Mouse (Mus musculus) hindbrain, embryonic 16.5 days (tissue): Measurements from ENCODE around the gene Apex2. TPM values are rescaled to one million over a fixed set of nuclear protein-coding genes. Genes with fewer than 3 reads are reported as not detected.
"Not testable (repeated sequence)": the region's sequence is repeated elsewhere in the genome, so short reads cannot be mapped to it uniquely, and the experiment has no call there.

Experiments used
- ATAC-seq: fragments of 200-750 bp; cut with Nextera tagmentation; 2 replicates; pipeline ENCODE4 v1.8.0; 2017; ENCODE audit warnings: moderate TSS enrichment, moderate library complexity
- H3K27ac ChIP-seq: fragments of 300-500 bp; sonication (generic); 2 replicates; pipeline ENCODE4 v1.5.1; 2014; ENCODE audit warnings: low read depth, mild to moderate bottlenecking, control low read depth, low read length, moderate library complexity
- H3K27me3 ChIP-seq: fragments of 300-500 bp; sonication (generic); replicated peaks from 2 replicates; pipeline ENCODE4 v1.6.1; 2014; ENCODE audit warnings: low read length; ENCODE audit not compliant: control insufficient read depth, insufficient read depth
- H3K36me3 ChIP-seq: fragments of 300-500 bp; sonication (generic); 2 replicates; pipeline ENCODE4 v1.6.1; 2014; ENCODE audit warnings: mild to moderate bottlenecking, low read length, moderate library complexity, mixed read lengths; ENCODE audit not compliant: control insufficient read depth, insufficient read depth
- H3K4me1 ChIP-seq: fragments of 300-500 bp; sonication (generic); 2 replicates; pipeline ENCODE4 v1.6.1; 2014; ENCODE audit warnings: low read depth, low read length; ENCODE audit not compliant: control insufficient read depth, insufficient read depth
- H3K4me2 ChIP-seq: fragments of 300-500 bp; sonication (generic); 2 replicates; pipeline ENCODE4 v1.6.1; 2014; ENCODE audit warnings: mild to moderate bottlenecking, low read length, control low read depth, moderate library complexity
- H3K4me3 ChIP-seq: fragments of 300-500 bp; sonication (generic); 2 replicates; pipeline ENCODE4 v1.5.1; 2014; ENCODE audit warnings: mild to moderate bottlenecking, low read length, control low read depth, moderate library complexity
- H3K9ac ChIP-seq: fragments of 300-500 bp; sonication (generic); 2 replicates; pipeline ENCODE4 v1.6.1; 2014; ENCODE audit warnings: low read depth, mild to moderate bottlenecking, control low read depth, low read length, moderate library complexity
- H3K9me3 ChIP-seq: fragments of 300-500 bp; sonication (generic); 2 replicates; pipeline ENCODE4 v1.6.1; 2014; ENCODE audit warnings: mild to moderate bottlenecking, low read length, moderate library complexity; ENCODE audit not compliant: control insufficient read depth
- WGBS: fragments of 180-500 bp; shearing (Covaris S2); extraction: QIAGEN DNeasy Blood & Tissue Kit; methylation state at CpG from one replicate; pipeline ENCODE4 v1.1.7; 2014; 5-methylcytosine and 5-hydroxymethylcytosine counted together
- polyA plus RNA-seq: library from polyadenylated mRNA; unstranded; fragments of >200 nt; fragmentation: Nextera tagmentation; extraction: Ambion mirVana; gene quantifications from 2 replicates; pipeline ENCODE4 v1.2.1, GENCODE M21; 2015

Apex2 gene
- polyA plus RNA-seq, 1 experiment from 2014 or later = 14.8 TPM

DNA sequence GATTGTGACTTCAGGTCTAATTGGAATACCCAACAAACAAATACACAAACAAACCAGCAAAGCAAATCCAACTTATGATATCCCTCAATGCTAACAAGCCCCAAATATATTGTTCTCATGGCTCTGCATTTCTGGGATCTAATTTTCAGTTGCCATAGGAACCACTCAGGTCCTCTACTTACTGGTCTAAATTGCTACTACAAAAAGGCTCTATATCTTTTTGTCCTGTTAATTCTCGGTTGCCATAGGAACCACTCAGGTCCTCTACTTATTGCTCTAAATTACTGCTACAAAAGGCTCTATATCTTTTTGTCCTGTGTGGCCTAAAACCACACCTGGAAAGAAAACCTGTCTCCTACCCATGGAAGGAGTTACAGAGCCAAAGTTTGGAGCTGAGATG, 75.5 kb downstream of the Apex2 start:
- Histone ChIP-seq H3K27me3 (no peaks in the 10 kb centered on the region), H3K4me1 (no peaks in the 10 kb centered on the region), H3K36me3 (no peaks in the 10 kb centered on the region), H3K4me2 (no peak overlapping the region), H3K4me3 (no peak overlapping the region), H3K9ac (no peak overlapping the region), H3K9me3 (no peaks in the 10 kb centered on the region), H3K27ac (no peak overlapping the region)
- WGBS = 79% methylated on average over 1 of the region's 1 CpGs
- ATAC-seq = no peak

DNA sequence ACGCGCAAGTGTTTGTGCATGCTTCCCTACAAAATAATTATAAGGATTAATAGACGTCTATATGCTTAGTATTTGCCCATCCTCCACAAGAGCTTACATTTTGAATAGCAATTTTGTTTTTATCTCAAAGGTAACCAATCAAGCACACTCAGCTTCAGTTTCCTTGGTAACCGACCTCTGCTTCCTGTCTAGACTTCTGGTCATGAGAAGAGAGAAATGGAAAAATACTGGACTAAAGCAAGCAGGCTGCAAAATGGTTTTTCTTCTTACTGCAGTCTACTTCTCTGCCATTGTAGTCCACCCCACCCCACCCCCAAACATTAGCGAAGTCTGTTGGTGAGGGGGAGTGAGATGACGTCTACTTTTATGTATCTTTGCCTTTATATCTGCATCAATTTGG, 78.4 kb downstream of the Apex2 start:
- no peak overlapping the region for H3K27ac ChIP-seq
- no peaks in the 10 kb centered on the region for H3K36me3 ChIP-seq
- WGBS = 69% methylated on average over 6 of the region's 6 CpGs

DNA sequence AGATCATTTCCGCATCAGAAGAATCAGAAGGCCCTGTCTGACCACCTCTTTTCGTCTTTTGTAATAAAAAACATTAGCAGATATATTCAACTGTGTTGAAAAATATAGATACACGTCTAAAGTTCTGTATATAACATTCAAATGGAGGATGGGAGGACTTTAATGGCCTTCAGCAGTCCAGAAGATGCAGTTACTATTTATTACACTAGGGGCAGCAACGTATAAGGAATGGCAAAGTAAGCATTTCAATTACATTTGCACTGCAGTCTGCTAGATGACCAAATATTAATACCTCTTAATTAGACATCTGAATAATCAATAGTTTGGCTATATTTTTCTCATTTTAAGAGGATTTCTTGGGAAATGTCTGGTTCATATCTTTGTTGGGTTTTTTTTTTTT, 79.0 kb downstream of the Apex2 start:
- Histone ChIP-seq H3K36me3 (no peaks in the 10 kb centered on the region), H3K4me1 (no peaks in the 10 kb centered on the region), H3K4me3 (no peak overlapping the region), H3K27ac (no peak overlapping the region), H3K9me3 (no peaks in the 10 kb centered on the region), H3K27me3 (no peaks in the 10 kb centered on the region), H3K4me2 (no peak overlapping the region), H3K9ac (no peak overlapping the region)
- 53% methylated on average over 4 of the region's 4 CpGs for WGBS
- no peak for ATAC-seq

More for the DNA sequence above, 78.4 kb downstream of the Apex2 start:
- H3K4me3 ChIP-seq = no peak overlapping the region
- H3K4me1 ChIP-seq = no peaks in the 10 kb centered on the region
- no peak overlapping the region for H3K4me2 ChIP-seq
- ATAC-seq = peak; percentile 41
- no peaks in the 10 kb centered on the region for H3K9me3 ChIP-seq
- no peak overlapping the region for H3K9ac ChIP-seq
- H3K27me3 ChIP-seq = no peaks in the 10 kb centered on the region

DNA sequence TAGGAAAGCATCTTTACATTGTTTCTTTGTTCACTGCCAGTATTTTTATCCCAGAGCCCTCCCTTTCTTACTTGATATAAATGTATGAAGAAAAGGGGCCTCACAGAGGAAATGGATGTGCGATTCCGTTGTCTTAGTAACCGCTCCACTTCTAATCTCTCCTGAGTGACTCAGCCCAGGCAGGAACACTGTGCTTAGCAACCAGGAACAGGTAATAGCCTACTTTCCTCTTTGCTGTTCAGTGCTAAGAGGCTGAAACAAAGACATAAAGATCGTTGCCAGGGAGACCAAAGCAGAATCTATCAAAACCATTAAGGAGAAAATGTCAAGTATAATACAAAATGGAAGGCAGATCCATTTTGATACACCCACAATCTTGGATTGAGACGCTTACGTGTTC, 81.0 kb downstream of the Apex2 start:
- peak; percentile 91 for ATAC-seq
- Histone ChIP-seq H3K27ac (peak overlapping the region; percentile 51), H3K4me1 (no peaks in the 10 kb centered on the region), H3K4me2 (no peak overlapping the region), H3K9ac (no peak overlapping the region), H3K9me3 (no peaks in the 10 kb centered on the region), H3K27me3 (no peaks in the 10 kb centered on the region), H3K4me3 (no peak overlapping the region), H3K36me3 (no peaks in the 10 kb centered on the region)
- WGBS = 69% methylated on average over 6 of the region's 6 CpGs

DNA sequence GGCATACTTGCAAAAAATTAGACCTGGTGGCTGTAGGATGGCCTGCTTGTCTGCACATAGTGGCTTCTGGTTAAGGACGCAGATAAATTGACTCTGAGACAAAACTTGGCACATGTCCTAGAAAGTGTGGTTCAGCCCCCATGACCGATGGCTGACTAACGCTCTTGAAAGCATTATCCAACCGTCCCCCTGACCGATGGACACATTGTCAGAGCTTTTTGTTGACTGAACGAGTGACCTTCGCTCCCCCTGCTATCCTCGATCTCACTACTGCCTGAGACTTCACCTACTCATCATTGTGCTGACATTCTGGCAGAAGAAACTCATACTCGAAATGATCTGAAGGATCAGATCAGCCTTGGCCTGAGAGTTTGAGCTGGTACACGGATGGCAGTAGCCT, 101.9 kb downstream of the Apex2 start:
- ATAC-seq, H3K4me3 ChIP-seq, H3K4me2 ChIP-seq, H3K9me3 ChIP-seq, H3K27ac ChIP-seq, H3K9ac ChIP-seq, H3K36me3 ChIP-seq, H3K27me3 ChIP-seq, H3K4me1 ChIP-seq: not testable (repeated sequence)
- whole genome bisulfite sequencing = 63% methylated on average over 1 of the region's 10 CpGs

DNA sequence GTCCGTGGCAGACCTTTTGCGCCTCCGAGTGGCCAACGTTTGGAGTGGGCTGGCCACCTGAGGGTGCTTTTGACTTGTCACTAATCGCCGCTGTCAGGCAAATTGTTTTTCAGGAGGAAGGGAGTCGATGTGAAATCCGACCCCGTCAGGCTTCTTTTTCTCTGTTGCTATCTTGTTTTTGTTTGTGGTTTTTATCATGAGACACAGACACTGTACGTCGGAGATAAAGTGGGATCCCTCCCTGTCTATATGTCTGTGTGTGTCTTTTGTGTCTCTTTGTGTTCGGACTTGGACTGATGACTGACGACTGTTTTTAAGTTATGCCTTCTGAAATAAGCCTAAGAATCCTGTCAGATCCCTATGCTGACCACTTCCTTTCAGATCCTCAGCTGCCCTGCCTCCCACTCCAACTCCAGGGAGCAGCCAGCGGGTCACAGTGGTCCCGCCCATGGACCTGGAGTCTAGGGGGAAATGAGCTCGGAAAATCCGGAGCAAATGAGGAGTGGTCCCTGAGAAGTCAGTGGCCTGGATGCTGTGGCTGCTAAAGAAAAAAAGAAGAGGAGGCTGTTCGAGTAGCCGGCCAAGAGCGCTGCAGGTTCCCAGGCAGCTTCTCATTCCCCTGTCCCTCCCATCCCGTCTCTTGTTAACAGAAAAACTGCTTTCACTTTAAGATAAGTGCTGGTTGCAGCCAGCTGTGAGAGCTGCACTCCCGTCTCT, 103.2 kb downstream of the Apex2 start:
- not testable (repeated sequence) for H3K27me3 ChIP-seq
- WGBS = 35% methylated on average over 3 of the region's 22 CpGs

DNA sequence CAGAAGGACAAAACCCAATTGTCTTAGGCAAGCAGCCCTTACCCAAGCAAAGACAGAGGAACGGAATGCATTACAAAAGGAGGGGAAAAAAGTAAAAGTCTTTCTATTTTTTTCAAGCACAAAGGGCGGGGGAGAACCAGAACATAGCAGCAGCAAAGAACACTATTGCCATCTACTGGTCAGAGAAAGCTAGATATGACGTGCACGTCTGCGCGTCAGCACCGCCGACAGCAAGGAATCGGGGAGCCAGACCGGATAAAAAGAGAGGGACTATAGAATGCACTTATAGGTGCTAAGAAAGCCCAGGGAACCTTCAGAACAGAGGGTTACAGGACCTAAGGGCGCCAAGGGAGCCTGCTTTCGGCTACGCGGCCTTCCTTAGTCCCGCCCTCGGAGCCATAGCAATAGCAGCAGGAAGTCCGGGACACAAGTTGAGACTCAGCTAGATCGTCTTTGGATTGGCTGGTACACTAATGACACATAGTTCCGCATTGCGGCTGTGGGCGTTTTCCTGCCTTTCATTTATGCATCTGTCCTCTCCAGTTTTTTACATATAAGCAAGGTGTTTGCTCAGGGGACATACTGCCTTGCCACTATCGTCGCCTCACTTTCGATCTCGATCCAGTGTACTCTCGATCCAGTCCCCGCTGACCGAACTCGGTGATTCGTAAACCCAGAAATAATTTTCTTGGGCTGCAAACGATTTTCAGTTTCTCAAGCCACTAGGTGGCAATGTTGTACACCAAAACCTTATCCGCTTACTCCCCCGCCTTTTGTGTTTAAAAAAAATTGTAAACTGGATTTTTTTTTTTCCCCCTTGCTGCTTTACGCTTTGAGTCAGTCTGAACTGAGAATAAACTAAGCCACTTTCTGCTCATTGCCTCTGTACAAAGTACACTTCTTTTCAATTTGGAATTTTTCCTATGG, 111.6 kb downstream of the Apex2 start:
- Histone ChIP-seq H3K4me1 (0 out of 2 replicates have a peak, but pooled peaks cover 2% of the 10 kb centered on the region), H3K27me3 (no peaks in the 10 kb centered on the region), H3K27ac (peak overlapping the region; percentile 93), H3K9ac (peak overlapping the region; percentile 62), H3K36me3 (no peaks in the 10 kb centered on the region), H3K9me3 (no peaks in the 10 kb centered on the region), H3K4me2 (peak overlapping the region; percentile 38), H3K4me3 (peak overlapping the region; percentile 47)
- under 1% methylated on average over 34 of the region's 34 CpGs for WGBS
- peak; percentile 97 for ATAC-seq

More for the DNA sequence above, 103.2 kb downstream of the Apex2 start:
- H3K36me3 ChIP-seq, H3K4me1 ChIP-seq, H3K4me2 ChIP-seq, H3K27ac ChIP-seq, ATAC-seq, H3K9me3 ChIP-seq, H3K4me3 ChIP-seq, H3K9ac ChIP-seq: not testable (repeated sequence)

DNA sequence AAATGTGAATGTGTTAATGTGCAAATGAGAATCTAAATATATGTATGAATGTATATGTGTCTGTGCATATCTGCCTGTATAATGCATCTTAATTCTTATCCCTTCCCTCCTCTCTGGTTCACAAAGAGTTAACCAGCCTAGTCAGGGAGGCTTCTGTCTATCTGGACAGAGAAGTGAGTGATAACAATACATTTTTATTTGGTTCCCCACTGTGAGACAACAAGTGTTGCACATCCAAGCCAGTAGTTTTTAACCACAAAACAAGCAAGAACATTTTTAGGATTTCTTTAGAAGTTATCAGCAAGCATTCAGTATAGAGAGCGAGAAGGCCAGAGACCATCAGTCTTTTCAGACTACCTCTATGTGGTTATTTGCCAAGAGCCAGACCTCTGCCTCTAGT, 118.3 kb downstream of the Apex2 start:
- Histone ChIP-seq H3K9ac (no peak overlapping the region), H3K27ac (no peak overlapping the region), H3K4me2 (no peak overlapping the region), H3K9me3 (no peaks in the 10 kb centered on the region), H3K4me1 (no peaks in the 10 kb centered on the region), H3K4me3 (no peak overlapping the region), H3K27me3 (no peaks in the 10 kb centered on the region), H3K36me3 (no peaks in the 10 kb centered on the region)
- WGBS = 100% methylated on average over 1 of the region's 1 CpGs
- no peak for ATAC-seq
